Mouse (Mus musculus) limb, embryonic 15.5 days (tissue): ENCODE data around the gene Fblim1. TPM values are rescaled to one million over a fixed set of nuclear protein-coding genes. Genes with fewer than 3 reads are reported as not detected.

Experiments used
- ATAC-seq: fragments of 200-750 bp; cut with Nextera tagmentation; 2 replicates; pipeline ENCODE4 v1.8.0; 2017; ENCODE audit warnings: low read depth, moderate TSS enrichment; ENCODE audit not compliant: insufficient number of reproducible peaks, low FRiP score, low TSS enrichment
- H3K27ac ChIP-seq: fragments of 300-500 bp; sonication (generic); 2 replicates; pipeline ENCODE4 v1.5.1; 2015; ENCODE audit warnings: moderate library complexity, mild to moderate bottlenecking, inconsistent platforms
- H3K27me3 ChIP-seq: fragments of 300-500 bp; sonication (generic); 2 replicates; pipeline ENCODE4 v1.6.1; 2015; ENCODE audit warnings: inconsistent platforms
- H3K36me3 ChIP-seq: fragments of 300-500 bp; sonication (generic); 2 replicates; pipeline ENCODE4 v1.6.1; 2015; ENCODE audit warnings: inconsistent platforms
- H3K4me1 ChIP-seq: fragments of 300-500 bp; sonication (generic); 2 replicates; pipeline ENCODE4 v1.6.1; 2015; ENCODE audit warnings: inconsistent platforms
- H3K4me2 ChIP-seq: fragments of 300-500 bp; sonication (generic); 2 replicates; pipeline ENCODE4 v1.6.1; 2015; ENCODE audit warnings: mild to moderate bottlenecking, inconsistent platforms
- H3K4me3 ChIP-seq: fragments of 300-500 bp; sonication (generic); 2 replicates; pipeline ENCODE4 v1.5.1; 2015; ENCODE audit warnings: mild to moderate bottlenecking, inconsistent platforms
- H3K9ac ChIP-seq: fragments of 300-500 bp; sonication (generic); 2 replicates; pipeline ENCODE4 v1.6.1; 2015; ENCODE audit warnings: inconsistent platforms
- H3K9me3 ChIP-seq: fragments of 300-500 bp; sonication (generic); 2 replicates; pipeline ENCODE4 v1.6.1; 2016; ENCODE audit warnings: inconsistent platforms
- WGBS: fragments of 180-500 bp; shearing (Covaris S2); methylation state at CpG from one replicate; pipeline ENCODE4 v1.1.7; 2015; 5-methylcytosine and 5-hydroxymethylcytosine counted together
- polyA plus RNA-seq: library from polyadenylated mRNA; unstranded; fragments of >200 nt; fragmentation: Nextera tagmentation; extraction: Ambion mirVana; gene quantifications from 2 replicates; pipeline ENCODE4 v1.2.1, GENCODE M21; 2015

The Fblim1 gene
- polyA plus RNA-seq, 1 experiment from 2014 or later: 29.3 TPM

- Histone ChIP-seq H3K27me3 (no peaks in the 10 kb centered on the region), H3K4me3 (no peak overlapping the region), H3K27ac (no peak overlapping the region), H3K9ac (no peak overlapping the region), H3K4me2 (no peak overlapping the region), H3K4me1 (peaks cover 4% of the 10 kb centered on the region), H3K9me3 (no peaks in the 10 kb centered on the region), H3K36me3 (peaks cover 3% of the 10 kb centered on the region; the same call in 1 of the 2 replicates)
- WGBS: 81% methylated on average over 7 of the region's 7 CpGs
- no peak for ATAC-seq
These were observed 78.8 kb downstream of the Fblim1 start for GRCm38 (mm10) chr4:141526936-141527650.

Other genes starting within 250 kb of the Fblim1 start
- 1.6 and 1.9 TPM in 2 replicates for gene Fam131c, start 237.9 kb downstream of the Fblim1 start, polyA plus RNA-seq
- gene Clcnka, start 207.4 kb downstream of the Fblim1 start, polyA plus RNA-seq: 0.33 and 1.2 TPM in 2 replicates
- gene Clcnkb, start 190.1 kb downstream of the Fblim1 start, polyA plus RNA-seq: not detected in 2 replicates
- gene Hspb7, start 185.3 kb downstream of the Fblim1 start, polyA plus RNA-seq: 1.7 and 5.4 TPM in 2 replicates
- gene Srarp, start 170.0 kb downstream of the Fblim1 start, polyA plus RNA-seq: not detected in 2 replicates
- gene Zbtb17, start 161.4 kb downstream of the Fblim1 start, polyA plus RNA-seq: 31.2 and 33.2 TPM in 2 replicates
- gene Spen, start 67.5 kb downstream of the Fblim1 start, polyA plus RNA-seq: 7.2 and 9.0 TPM in 2 replicates
- 0.20 and 0.29 TPM in 2 replicates for gene Tmem82, start 12.5 kb upstream of the Fblim1 start, polyA plus RNA-seq
- gene Slc25a34, start 17.7 kb upstream of the Fblim1 start, polyA plus RNA-seq: 0.14 and 0.52 TPM in 2 replicates
- gene Plekhm2, start 58.8 kb upstream of the Fblim1 start, polyA plus RNA-seq: 5.8 and 6.5 TPM in 2 replicates
- gene Rsc1a1, start 79.5 kb upstream of the Fblim1 start, polyA plus RNA-seq: 0.45 TPM in 1 of 2 replicates, not detected in the other
- 21.4 and 22.5 TPM in 2 replicates for gene Ddi2, start 117.3 kb upstream of the Fblim1 start, polyA plus RNA-seq
- 0.41 TPM in 1 of 2 replicates, not detected in the other for gene Agmat, start 140.6 kb upstream of the Fblim1 start, polyA plus RNA-seq
- gene Dnajc16, start 184.8 kb upstream of the Fblim1 start, polyA plus RNA-seq: 3.6 TPM in 2 replicates
- gene Casp9, start 187.5 kb upstream of the Fblim1 start, polyA plus RNA-seq: 13.3 and 14.7 TPM in 2 replicates
- 0.20 TPM in 1 of 2 replicates, not detected in the other for gene Cela2a, start 220.1 kb upstream of the Fblim1 start, polyA plus RNA-seq
- not detected in 2 replicates for gene Ctrc, start 240.3 kb upstream of the Fblim1 start, polyA plus RNA-seq